Mouse (Mus musculus) CH12F3 (cell line): Measurements from ENCODE around the gene Pfkl.
"Not testable (repeated sequence)": the region's sequence is repeated elsewhere in the genome, so short reads cannot be mapped to it uniquely, and the experiment has no call there.

Experiments
- in situ Hi-C: fragments of 300-500 bp; cut with MboI; formaldehyde crosslinking; loops from 2 replicates; pipeline ENCODE4 v1.14.3; 2020; ENCODE audit warnings: low sequenced_read_pairs

Pfkl gene

GRCm38 (mm10) chr10:78012661-78013495 lies 3.0 kb upstream of the Pfkl start:
- in situ Hi-C loops, result no loop called here

DNA sequence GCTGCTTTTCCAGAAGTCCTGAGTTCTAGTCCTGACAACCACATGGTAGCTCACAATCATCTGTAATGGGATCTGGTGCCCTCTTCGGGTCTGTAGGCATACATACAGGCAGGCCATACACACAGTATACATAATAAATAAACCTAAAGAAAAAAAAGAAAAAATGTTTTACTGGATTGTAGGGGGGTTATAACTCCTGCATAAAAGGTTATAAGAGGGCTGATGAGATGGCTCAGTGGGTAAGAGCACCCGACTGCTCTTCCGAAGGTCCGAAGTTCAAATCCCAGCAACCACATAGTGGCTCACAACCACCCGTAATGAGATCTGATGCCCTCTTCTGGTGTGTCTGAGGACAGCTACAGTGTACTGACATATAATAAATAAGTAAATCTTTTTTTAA lies 1.2 kb upstream of the Pfkl start:
- in situ Hi-C loops, result not testable (repeated sequence)

DNA sequence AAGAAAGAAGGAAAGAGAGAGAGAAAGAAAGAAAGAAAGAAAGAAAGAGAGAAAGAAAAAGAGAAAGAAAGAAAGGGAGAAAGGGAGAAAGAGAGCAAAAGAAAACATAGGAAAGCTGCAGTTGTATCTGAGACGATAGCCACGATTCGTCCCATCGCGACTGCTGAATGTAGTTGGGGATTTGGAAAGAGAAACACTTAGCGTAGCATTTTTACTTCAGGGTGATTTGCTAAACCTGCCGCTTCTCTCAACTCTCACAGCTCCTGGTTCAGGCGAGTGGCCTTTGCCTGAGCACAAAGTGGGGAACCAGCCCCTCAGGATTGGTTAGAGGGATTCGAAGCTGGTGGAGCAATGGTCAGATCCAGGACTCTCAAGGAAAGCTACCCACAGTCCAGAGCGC lies 452 bp upstream of the Pfkl start:
- in situ Hi-C loops, result no loop called here

GRCm38 (mm10) chr10:78009184-78009944 lies 519 bp downstream of the Pfkl start:
- in situ Hi-C loops, result no loop called here

DNA sequence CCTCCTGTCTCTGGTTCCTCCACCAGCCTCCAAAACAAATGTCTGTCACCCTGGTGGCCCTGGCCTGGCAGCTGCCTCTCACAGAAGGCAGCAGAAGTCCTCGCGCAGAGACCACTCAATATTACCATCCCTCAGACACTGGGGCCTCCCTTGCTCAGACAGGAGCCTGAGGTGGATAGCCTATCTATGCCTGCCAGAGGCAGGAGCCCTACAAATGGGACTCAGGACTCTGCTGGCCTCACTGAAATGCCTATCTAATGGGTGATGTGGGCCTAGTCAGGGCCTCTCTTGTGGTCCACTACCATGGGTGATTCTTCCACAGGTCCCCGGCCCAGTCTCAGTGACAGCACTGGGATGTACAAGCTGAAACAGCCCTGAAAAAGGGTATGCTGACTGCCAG lies 1.7 kb downstream of the Pfkl start:
- in situ Hi-C loops, result no loop called here

DNA sequence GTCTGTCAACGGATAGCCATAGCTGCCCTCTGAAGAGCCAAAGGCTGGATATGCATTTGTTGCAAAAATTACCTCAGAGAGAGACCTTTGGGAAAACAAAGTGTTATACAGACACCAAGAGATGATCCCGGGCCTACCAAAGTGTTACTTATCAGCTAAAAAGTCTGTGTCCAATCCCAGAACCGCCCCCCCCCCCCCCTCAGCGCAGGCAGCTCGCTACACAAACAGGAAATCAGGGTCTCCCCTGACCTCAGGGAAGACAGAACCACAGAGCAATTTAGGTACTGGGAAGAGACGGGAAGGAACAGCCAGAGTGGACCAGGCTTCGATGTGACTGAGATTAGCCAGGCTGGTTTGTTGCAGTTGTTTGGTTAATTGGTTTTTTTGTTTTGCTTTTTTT lies 2.7 kb downstream of the Pfkl start:
- in situ Hi-C loops, result no loop called here

- in situ Hi-C loops, result no loop called here
Measured at GRCm38 (mm10) chr10:78005791-78006438, 4.0 kb downstream of the Pfkl start.

DNA sequence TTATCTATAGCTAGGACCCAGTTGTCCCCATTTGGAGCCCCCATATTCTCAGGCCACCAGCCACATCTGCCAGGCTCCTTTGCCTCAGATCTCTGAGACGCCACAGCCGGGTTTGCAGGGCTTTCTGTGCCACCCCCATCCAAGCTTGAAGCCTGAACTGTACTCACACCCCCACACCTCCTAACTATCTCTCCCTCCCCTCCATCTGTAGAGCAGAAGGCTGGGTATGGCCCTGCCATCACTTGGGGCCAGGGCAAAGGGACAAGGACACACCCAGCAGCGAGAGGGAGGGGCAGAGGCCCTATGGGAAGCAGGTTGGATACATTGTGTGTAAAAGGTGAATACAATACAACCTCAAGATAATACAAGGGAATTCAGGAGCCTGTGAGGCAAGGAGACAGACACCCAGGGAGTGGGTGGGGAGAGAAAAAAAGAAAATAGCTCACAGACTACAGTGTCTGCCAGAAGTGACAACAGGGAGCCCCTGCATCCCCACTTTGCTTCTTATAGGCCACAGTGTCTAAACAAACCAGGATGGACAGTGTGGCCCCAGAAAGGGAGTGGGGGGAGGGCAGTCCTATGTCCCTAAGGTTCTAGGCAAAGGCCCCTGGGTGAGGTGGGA lies 5.3 kb downstream of the Pfkl start:
- in situ Hi-C loops, result no loop called here

GRCm38 (mm10) chr10:78002316-78002715 lies 7.6 kb downstream of the Pfkl start:
- in situ Hi-C loops, result no loop called here

- in situ Hi-C loops, result no loop called here
Measured at GRCm38 (mm10) chr10:78001796-78002195, 8.1 kb downstream of the Pfkl start.

- in situ Hi-C loops, result no loop called here
Measured at GRCm38 (mm10) chr10:78000200-78000599, 9.7 kb downstream of the Pfkl start.

GRCm38 (mm10) chr10:77995639-77996038 lies 14.2 kb downstream of the Pfkl start:
- in situ Hi-C loops, result no loop called here

GRCm38 (mm10) chr10:77985775-77986174 lies 24.1 kb downstream of the Pfkl start:
- in situ Hi-C loops, result no loop called here

DNA sequence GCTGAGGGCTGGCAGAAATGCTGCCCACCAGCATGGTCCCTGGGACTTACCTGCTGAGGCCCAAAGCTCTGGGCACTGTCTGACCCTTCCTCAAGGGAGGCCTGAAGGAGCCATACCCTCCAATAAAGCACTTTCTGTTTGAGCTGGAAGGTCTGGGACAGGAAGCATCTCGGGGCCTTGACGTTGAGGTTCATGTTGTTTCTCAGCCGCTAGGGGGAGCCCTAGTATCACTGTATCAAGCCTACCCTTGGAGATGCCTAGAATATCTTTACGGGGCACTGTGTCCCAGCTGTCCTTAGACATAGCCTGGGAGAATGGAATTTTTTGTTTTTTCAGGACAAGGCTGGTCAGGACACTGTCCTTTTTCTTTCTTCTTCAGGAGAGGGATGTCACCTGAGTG lies 25.2 kb downstream of the Pfkl start:
- in situ Hi-C loops, result no loop called here

GRCm38 (mm10) chr10:77978351-77979350 lies 31.2 kb downstream of the Pfkl start, which contains the start of gene 1810043G02Rik:
1810043G02Rik (plus strand) TSS chr10:77978524.
- in situ Hi-C loops, result no loop called here

- in situ Hi-C loops, result no loop called here
Measured at GRCm38 (mm10) chr10:77976458-77977150, 33.3 kb downstream of the Pfkl start.

- in situ Hi-C loops, result no loop called here
Measured at GRCm38 (mm10) chr10:77975653-77976052, 34.2 kb downstream of the Pfkl start.

DNA sequence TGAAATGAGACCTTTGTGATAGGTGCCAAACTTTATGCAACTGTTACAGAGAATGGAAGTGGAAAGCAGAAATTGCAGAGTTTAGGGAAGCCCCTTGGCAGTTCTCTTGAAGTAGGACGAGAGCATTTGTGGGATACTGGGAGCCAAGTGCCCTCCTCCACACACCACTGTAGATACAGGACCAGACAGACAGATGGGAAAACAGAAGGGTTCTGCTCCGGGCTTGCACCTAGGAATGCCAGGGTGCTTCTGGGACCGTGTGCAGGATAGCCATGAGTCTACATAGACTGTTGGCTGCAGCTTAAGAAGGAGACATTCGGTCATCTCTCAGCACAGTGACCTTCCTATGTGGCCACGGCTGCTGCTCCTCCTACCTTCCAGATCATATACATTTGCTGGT lies 35.1 kb downstream of the Pfkl start:
- in situ Hi-C loops, result no loop called here

GRCm38 (mm10) chr10:77974323-77974722 lies 35.6 kb downstream of the Pfkl start:
- in situ Hi-C loops, result no loop called here
